Mouse (Mus musculus) CH12.LX (cell line): ENCODE measurements at regions not wholly inside any gene's neighbourhood (a gene's known extent, or its start where the extent isn't known, plus 50 kb on each side); places are given as distances from the start of the nearest gene placed in this dataset.
A peak's percentile ranks its signal among the peaks of the same experiment; 100 is the strongest.

Experiments used
- DNase-seq: peaks from one replicate; pipeline ENCODE4 v3.0.0-alpha.2; 2013; ENCODE audit errors: extremely low read depth
- H3K27ac ChIP-seq: 2 replicates; pipeline ENCODE4 v1.5.1; 2012; ENCODE audit warnings: low read depth, mild to moderate bottlenecking, control low read depth, moderate library complexity; ENCODE audit not compliant: insufficient read depth
- H3K27me3 ChIP-seq: replicated peaks from 2 replicates; pipeline ENCODE3; 2012; ENCODE audit warnings: inconsistent platforms
- H3K36me3 ChIP-seq, 2 experiments: replicated peaks in 1 of 2; 2 replicates each; pipeline versions ENCODE3 to v1.6.1; 2012; ENCODE audit warnings: inconsistent platforms in 1 of 2, low read length in 1 of 2, mild to moderate bottlenecking in 1 of 2, mixed read lengths in 1 of 2, moderate library complexity in 1 of 2; ENCODE audit not compliant: control insufficient read depth in 1 of 2, insufficient read depth in 1 of 2
- H3K4me1 ChIP-seq, 2 experiments: 2 replicates each; pipeline ENCODE4 v1.6.1; 2012; ENCODE audit warnings: inconsistent platforms in 1 of 2, moderate library complexity in 1 of 2; ENCODE audit not compliant: insufficient read depth in 2 of 2, control insufficient read depth in 1 of 2
- H3K4me2 ChIP-seq: 2 replicates; pipeline ENCODE4 v1.6.1; 2012; ENCODE audit warnings: low read depth, mild to moderate bottlenecking, control low read depth; ENCODE audit not compliant: poor library complexity, insufficient read depth, severe bottlenecking
- H3K4me3 ChIP-seq, 3 experiments: fragments of 150-350 bp in 1 of 3; sonication (generic) in 1 of 3; replicated peaks in 1 of 3; 2 replicates each; pipeline versions ENCODE3 to v1.5.1; 2011 to 2012; ENCODE audit warnings: low read depth in 2 of 3, low read length in 2 of 3, mild to moderate bottlenecking in 2 of 3, moderate library complexity in 2 of 3, control low read depth in 1 of 3, improper control_type of control experiment in 1 of 3, inconsistent platforms in 1 of 3, mixed read lengths in 1 of 3; ENCODE audit not compliant: poor library complexity in 1 of 3
- H3K79me2 ChIP-seq: replicated peaks from 2 replicates; pipeline ENCODE4 v1.6.1; 2012; ENCODE audit warnings: mild to moderate bottlenecking, moderate library complexity; ENCODE audit not compliant: control insufficient read depth, poor library complexity, insufficient read depth, severe bottlenecking; ENCODE audit errors: extremely low read depth
- H3K9ac ChIP-seq: 2 replicates; pipeline ENCODE4 v1.6.1; 2012; ENCODE audit warnings: low read depth, mild to moderate bottlenecking, control low read depth, moderate library complexity; ENCODE audit not compliant: insufficient read depth
- H3K9me3 ChIP-seq: replicated peaks from 2 replicates; pipeline ENCODE3; 2012; ENCODE audit warnings: low read length, inconsistent platforms, mixed read lengths
- BHLHE40 ChIP-seq: IDR thresholded peaks from 2 replicates; pipeline ENCODE4 v1.6.1; 2011; ENCODE audit warnings: mild to moderate bottlenecking, low read depth, low read length, improper control_type of control experiment
- CHD1 ChIP-seq: IDR thresholded peaks from 2 replicates; pipeline ENCODE4 v1.6.1; 2012; ENCODE audit warnings: low read depth, low read length, improper control_type of control experiment, inconsistent platforms
- CHD2 ChIP-seq: IDR thresholded peaks from 2 replicates; pipeline ENCODE4 v1.6.1; 2011; ENCODE audit warnings: low read length, improper control_type of control experiment
- CTCF ChIP-seq, 2 experiments: IDR thresholded peaks in 1 of 2; conservative IDR thresholded peaks in 1 of 2; 2 replicates each; pipeline ENCODE4 v1.5.1; 2011 to 2012; ENCODE audit warnings: low read depth in 2 of 2, low read length in 2 of 2, improper control_type of control experiment in 1 of 2, inconsistent platforms in 1 of 2, mild to moderate bottlenecking in 1 of 2, moderate library complexity in 1 of 2
- ELF1 ChIP-seq: IDR thresholded peaks from 2 replicates; pipeline ENCODE4 v1.6.1; 2014; ENCODE audit warnings: low read depth, mild to moderate bottlenecking, inconsistent platforms, low read length, improper control_type of control experiment
- EP300 ChIP-seq: IDR thresholded peaks from 2 replicates; pipeline ENCODE4 v1.6.1; 2011; ENCODE audit warnings: low read length, improper control_type of control experiment
- ETS1 ChIP-seq: conservative IDR thresholded peaks from 2 replicates; pipeline ENCODE4 v1.6.1; 2012; ENCODE audit warnings: low read depth, mild to moderate bottlenecking, inconsistent platforms, low read length, improper control_type of control experiment, moderate library complexity
- GABPA ChIP-seq: IDR thresholded peaks from 2 replicates; pipeline ENCODE4 v1.6.1; 2012; ENCODE audit warnings: low read depth, low read length, improper control_type of control experiment, inconsistent platforms; ENCODE audit not compliant: insufficient replicate concordance
- JUND ChIP-seq: conservative IDR thresholded peaks from 2 replicates; pipeline ENCODE4 v1.6.1; 2011; ENCODE audit warnings: low read depth, low read length, improper control_type of control experiment
- KAT2A ChIP-seq: IDR thresholded peaks from 2 replicates; pipeline ENCODE4 v1.6.1; 2012; ENCODE audit warnings: low read length, improper control_type of control experiment, inconsistent platforms; ENCODE audit not compliant: insufficient replicate concordance
- MAFK ChIP-seq: IDR thresholded peaks from 2 replicates; pipeline ENCODE4 v1.6.1; 2011; ENCODE audit warnings: low read length, improper control_type of control experiment; ENCODE audit not compliant: insufficient replicate concordance
- MAX ChIP-seq: IDR thresholded peaks from 2 replicates; pipeline ENCODE4 v1.6.1; 2011; ENCODE audit warnings: low read length, improper control_type of control experiment
- MAZ ChIP-seq: IDR thresholded peaks from 2 replicates; pipeline ENCODE4 v1.6.1; 2012; ENCODE audit warnings: low read depth, mild to moderate bottlenecking, inconsistent platforms, low read length, improper control_type of control experiment, moderate library complexity
- MEF2A ChIP-seq: IDR thresholded peaks from 2 replicates; pipeline ENCODE4 v1.6.1; 2014; ENCODE audit warnings: low read depth, mild to moderate bottlenecking, inconsistent platforms, low read length, improper control_type of control experiment, borderline replicate concordance
- MXI1 ChIP-seq: IDR thresholded peaks from 2 replicates; pipeline ENCODE4 v1.6.1; 2011; ENCODE audit warnings: mild to moderate bottlenecking, low read depth, low read length, improper control_type of control experiment
- NELFE ChIP-seq: IDR thresholded peaks from 2 replicates; pipeline ENCODE4 v1.6.1; 2011; ENCODE audit warnings: low read depth, low read length, improper control_type of control experiment
- NRF1 ChIP-seq: IDR thresholded peaks from 2 replicates; pipeline ENCODE4 v1.6.1; 2014; ENCODE audit warnings: low read depth, mild to moderate bottlenecking, inconsistent platforms, low read length, improper control_type of control experiment, moderate library complexity
- PAX5 ChIP-seq: IDR thresholded peaks from 2 replicates; pipeline ENCODE4 v1.6.1; 2012; ENCODE audit warnings: low read length, inconsistent platforms, mixed read lengths
- POLR2A ChIP-seq: IDR thresholded peaks from 2 replicates; pipeline ENCODE4 v1.6.1; 2011; ENCODE audit warnings: low read depth, mild to moderate bottlenecking, improper control_type of control experiment, low read length
- POLR2AphosphoS2 ChIP-seq: IDR thresholded peaks from 2 replicates; pipeline ENCODE4 v1.6.1; 2011; ENCODE audit warnings: low read depth, low read length, improper control_type of control experiment
- SMC3 ChIP-seq: IDR thresholded peaks from 2 replicates; pipeline ENCODE4 v1.6.1; 2011; ENCODE audit warnings: low read depth, low read length, improper control_type of control experiment
- TBP ChIP-seq: conservative IDR thresholded peaks from 2 replicates; pipeline ENCODE4 v1.6.1; 2011; ENCODE audit warnings: low read depth, low read length, improper control_type of control experiment
- TCF12 ChIP-seq: IDR thresholded peaks from 2 replicates; pipeline ENCODE4 v1.6.1; 2014; ENCODE audit warnings: low read depth, mild to moderate bottlenecking, inconsistent platforms, low read length, improper control_type of control experiment
- USF1 ChIP-seq: IDR thresholded peaks from 2 replicates; pipeline ENCODE4 v1.6.1; 2014; ENCODE audit warnings: low read depth, mild to moderate bottlenecking, inconsistent platforms, low read length, improper control_type of control experiment
- ZC3H11A ChIP-seq: IDR thresholded peaks from 2 replicates; pipeline ENCODE4 v1.6.1; 2012; ENCODE audit warnings: low read depth, mild to moderate bottlenecking, inconsistent platforms, low read length, improper control_type of control experiment
- ZKSCAN1 ChIP-seq: IDR thresholded peaks from 2 replicates; pipeline ENCODE4 v1.6.1; 2012; ENCODE audit warnings: low read depth, inconsistent platforms, low read length, improper control_type of control experiment, borderline replicate concordance
- ZNF384 ChIP-seq: IDR thresholded peaks from 2 replicates; pipeline ENCODE4 v1.6.1; 2012; ENCODE audit warnings: low read depth, low read length, improper control_type of control experiment, inconsistent platforms
- dilution Hi-C: fragments of 300-500 bp; cut with MboI; formaldehyde crosslinking; loops from 2 replicates; pipeline ENCODE4 v1.14.3; 2020; ENCODE audit warnings: low sequenced_read_pairs; ENCODE audit not compliant: extremely low pct_unique_long_range_greater_than_20kb, extremely low pct_ligation_motif_present
- in situ Hi-C: fragments of 300-500 bp; cut with MboI; formaldehyde crosslinking; loops from 3 replicates; pipeline ENCODE4 v1.14.3; 2019; ENCODE audit warnings: low sequenced_read_pairs, low pct_ligation_motif_present, low pct_unique_long_range_greater_than_20kb, mixed read lengths

GRCm38 (mm10) chrX:167049191-167049968, 159.7 kb downstream of the Tmsb4x start:
- Histone ChIP-seq H3K27ac (no peak overlapping the region), H3K9ac (0 out of 2 replicates have a peak overlapping the region, but pooled peaks have one; percentile 24), H3K79me2 (no peaks in the 10 kb centered on the region), H3K27me3 (no peaks in the 10 kb centered on the region), H3K36me3 (no peaks in the 10 kb centered on the region), H3K4me2 (peak overlapping the region; percentile 67), H3K9me3 (no peaks in the 10 kb centered on the region), H3K4me1 (peaks cover 4 to 8% of the 10 kb centered on the region in 2 experiments; a peak in 2 of 4 replicates), H3K4me3 (no peak overlapping the region)
- dilution Hi-C loops (no loop called here), in situ Hi-C loops (no loop called here)
- DNase-seq, result peak; percentile 17
- TF ChIP-seq ZNF384, result no peak
- no peak for TF ChIP-seq PAX5
- TF ChIP-seq TCF12, result no peak
- no peak for TF ChIP-seq MAX
- no peak for TF ChIP-seq CHD2
- TF ChIP-seq POLR2AphosphoS2, result no peak
- no peak for TF ChIP-seq JUND
- no peak for TF ChIP-seq ELF1
- TF ChIP-seq ZKSCAN1, result no peak
- TF ChIP-seq MEF2A, result no peak
- TF ChIP-seq KAT2A, result no peak
- no peak for TF ChIP-seq ETS1
- TF ChIP-seq MXI1, result no peak
- no peak for TF ChIP-seq EP300
- no peak for TF ChIP-seq NRF1
- no peak for TF ChIP-seq MAZ
- TF ChIP-seq TBP, result no peak
- no peak for TF ChIP-seq GABPA
- no peak for TF ChIP-seq ZC3H11A
- TF ChIP-seq MAFK, result no peak

- in situ Hi-C loops, result no loop called here
- no peak for DNase-seq
These were observed 171.1 kb downstream of the Tmsb4x start for GRCm38 (mm10) chrX:167037971-167038370.

More at GRCm38 (mm10) chrX:167037971-167038370, 171.1 kb downstream of the Tmsb4x start:
- dilution Hi-C loops, result no loop called here
- Histone ChIP-seq H3K27me3 (no peaks in the 10 kb centered on the region), H3K4me2 (no peak overlapping the region), H3K9me3 (no peaks in the 10 kb centered on the region), H3K27ac (no peak overlapping the region), H3K79me2 (no peaks in the 10 kb centered on the region), H3K36me3 (no peaks in the 10 kb centered on the region), H3K4me1 (peaks cover 0 to under 1% of the 10 kb centered on the region in 2 experiments; a peak in 1 of 4 replicates), H3K9ac (no peak overlapping the region), H3K4me3 (no peak overlapping the region)
- TF ChIP-seq EP300 (no peak), MAFK (no peak), CTCF (conservative IDR thresholded peaks at IDR 0.05 in 1 of 2, IDR thresholded peaks at IDR 0.05 in 1 of 2; ENCODE audit: low read depth in 2 of 2, low read length in 2 of 2) (no peak), NELFE (no peak), ZKSCAN1 (no peak), KAT2A (no peak), ZNF384 (no peak), NRF1 (no peak), MAX (no peak), PAX5 (no peak), POLR2A (no peak), CHD1 (no peak), MAZ (no peak), TBP (no peak), USF1 (no peak), ZC3H11A (no peak), SMC3 (no peak), BHLHE40 (no peak), CHD2 (no peak), MXI1 (no peak)
